Mouse (Mus musculus) lung, postnatal 0 days (tissue): ENCODE data around the gene Col9a1. TPM values are rescaled to one million over a fixed set of nuclear protein-coding genes. Genes with fewer than 3 reads are reported as not detected.

Experiments used
- ATAC-seq: fragments of 200-750 bp; cut with Nextera tagmentation; 2 replicates; pipeline ENCODE4 v1.8.0; 2017; ENCODE audit warnings: moderate library complexity
- DNase-seq: peaks from one replicate; pipeline ENCODE4 v3.0.0-alpha.2; 2016; ENCODE audit warnings: low spot score
- H3K27ac ChIP-seq: fragments of 300-500 bp; sonication (generic); 2 replicates; pipeline ENCODE4 v1.5.1; 2014; ENCODE audit warnings: antibody characterized with exemption, mild to moderate bottlenecking, low read length, mixed read lengths
- H3K27me3 ChIP-seq: fragments of 300-500 bp; sonication (generic); replicated peaks from 2 replicates; pipeline ENCODE4 v1.6.1; 2014; ENCODE audit warnings: low read length, mixed read lengths; ENCODE audit not compliant: insufficient read depth
- H3K36me3 ChIP-seq: fragments of 300-500 bp; sonication (generic); 2 replicates; pipeline ENCODE4 v1.6.1; 2014; ENCODE audit warnings: low read length, mixed read lengths; ENCODE audit not compliant: insufficient read depth
- H3K4me1 ChIP-seq: fragments of 300-500 bp; sonication (generic); 2 replicates; pipeline ENCODE4 v1.6.1; 2014; ENCODE audit warnings: antibody characterized with exemption, low read depth, low read length, mixed read lengths; ENCODE audit not compliant: insufficient read depth
- H3K4me2 ChIP-seq: fragments of 300-500 bp; sonication (generic); replicated peaks from 2 replicates; pipeline ENCODE4 v1.6.1; 2014; ENCODE audit warnings: low read depth, mild to moderate bottlenecking, low read length, moderate library complexity, mixed read lengths
- H3K4me3 ChIP-seq: fragments of 300-500 bp; sonication (generic); 2 replicates; pipeline ENCODE4 v1.5.1; 2014; ENCODE audit warnings: low read depth, low read length
- H3K9ac ChIP-seq: fragments of 300-500 bp; sonication (generic); replicated peaks from 2 replicates; pipeline ENCODE4 v1.6.1; 2014; ENCODE audit warnings: low read depth, mild to moderate bottlenecking
- H3K9me3 ChIP-seq: fragments of 300-500 bp; sonication (generic); 2 replicates; pipeline ENCODE4 v1.6.1; 2016; ENCODE audit warnings: low read length, mixed read lengths
- CTCF ChIP-seq: IDR thresholded peaks from 2 replicates; pipeline ENCODE4 v1.5.1; 2016; ENCODE audit warnings: antibody characterized with exemption, mild to moderate bottlenecking
- EP300 ChIP-seq: IDR thresholded peaks from 2 replicates; pipeline ENCODE4 v1.6.1; 2016; ENCODE audit warnings: antibody characterized with exemption, mild to moderate bottlenecking, control low read depth
- WGBS: fragments of 180-500 bp; shearing (Covaris S2); extraction: QIAGEN DNeasy Blood & Tissue Kit; methylation state at CpG from one replicate; pipeline ENCODE4 v1.1.7; 2014; 5-methylcytosine and 5-hydroxymethylcytosine counted together
- polyA plus RNA-seq: library from polyadenylated mRNA; unstranded; fragments of >200 nt; fragmentation: Nextera tagmentation; extraction: Ambion mirVana; gene quantifications from 2 replicates; pipeline ENCODE4 v1.2.1, GENCODE M21; 2015

The Col9a1 gene
- polyA plus RNA-seq, 1 experiment from 2014 or later, result 0.27 TPM

GRCm38 (mm10) chr1:24179856-24180255 is 2.4 kb downstream of the Col9a1 start:
- Histone ChIP-seq H3K36me3 (no peaks in the 10 kb centered on the region), H3K4me2 (no peak overlapping the region), H3K4me1 (no peaks in the 10 kb centered on the region), H3K9ac (no peak overlapping the region), H3K9me3 (no peaks in the 10 kb centered on the region), H3K27me3 (no peaks in the 10 kb centered on the region), H3K4me3 (no peak overlapping the region), H3K27ac (no peak overlapping the region)
- 58% methylated on average over 2 of the region's 2 CpGs for WGBS
- TF ChIP-seq EP300, result no peak
- TF ChIP-seq CTCF, result no peak
- DNase-seq (peak; percentile 17), ATAC-seq (no peak)

GRCm38 (mm10) chr1:24184981-24185380 is 7.6 kb downstream of the Col9a1 start:
- Histone ChIP-seq H3K9me3 (no peaks in the 10 kb centered on the region), H3K9ac (no peak overlapping the region), H3K4me2 (no peak overlapping the region), H3K36me3 (no peaks in the 10 kb centered on the region), H3K4me3 (no peak overlapping the region), H3K27ac (no peak overlapping the region), H3K4me1 (no peaks in the 10 kb centered on the region), H3K27me3 (no peaks in the 10 kb centered on the region)
- 85% methylated on average over 11 of the region's 11 CpGs for WGBS
- TF ChIP-seq EP300 (no peak), CTCF (no peak)
- ATAC-seq (no peak), DNase-seq (no peak)

GRCm38 (mm10) chr1:24186964-24187363 is 9.6 kb downstream of the Col9a1 start:
- ATAC-seq (peak; percentile 85), DNase-seq (peak; percentile 89)
- TF ChIP-seq EP300 (peak; percentile 53), CTCF (no peak)
- Histone ChIP-seq H3K9ac (no peak overlapping the region), H3K27ac (no peak overlapping the region), H3K36me3 (no peaks in the 10 kb centered on the region), H3K4me1 (no peaks in the 10 kb centered on the region), H3K27me3 (no peaks in the 10 kb centered on the region), H3K4me3 (no peak overlapping the region), H3K9me3 (no peaks in the 10 kb centered on the region), H3K4me2 (no peak overlapping the region)
- WGBS, result 38% methylated on average over 11 of the region's 11 CpGs

- no peak overlapping the region for H3K4me3 ChIP-seq
- no peaks in the 10 kb centered on the region for H3K4me1 ChIP-seq
- DNase-seq, result no peak
- WGBS, result 89% methylated on average over 4 of the region's 4 CpGs
- TF ChIP-seq EP300 (no peak), CTCF (no peak)
- no peak overlapping the region for H3K4me2 ChIP-seq
- no peak overlapping the region for H3K27ac ChIP-seq
- ATAC-seq, result no peak
- no peaks in the 10 kb centered on the region for H3K36me3 ChIP-seq
- no peaks in the 10 kb centered on the region for H3K27me3 ChIP-seq
- H3K9me3 ChIP-seq, result no peaks in the 10 kb centered on the region
- H3K9ac ChIP-seq, result no peak overlapping the region
Measured at GRCm38 (mm10) chr1:24191668-24192067, 14.3 kb downstream of the Col9a1 start.

GRCm38 (mm10) chr1:24194111-24194510 is 16.7 kb downstream of the Col9a1 start:
- Histone ChIP-seq H3K36me3 (no peaks in the 10 kb centered on the region), H3K4me1 (no peaks in the 10 kb centered on the region), H3K27me3 (no peaks in the 10 kb centered on the region), H3K4me3 (no peak overlapping the region), H3K9ac (no peak overlapping the region), H3K4me2 (no peak overlapping the region), H3K9me3 (no peaks in the 10 kb centered on the region), H3K27ac (no peak overlapping the region)
- DNase-seq (no peak), ATAC-seq (no peak)
- TF ChIP-seq EP300 (no peak), CTCF (no peak)
- WGBS, result 23% methylated on average over 4 of the region's 4 CpGs

- Histone ChIP-seq H3K4me3 (no peak overlapping the region), H3K4me2 (no peak overlapping the region), H3K9me3 (no peaks in the 10 kb centered on the region), H3K36me3 (no peaks in the 10 kb centered on the region), H3K27me3 (no peaks in the 10 kb centered on the region), H3K27ac (no peak overlapping the region), H3K9ac (no peak overlapping the region), H3K4me1 (no peaks in the 10 kb centered on the region)
- TF ChIP-seq CTCF (no peak), EP300 (no peak)
- 24% methylated on average over 12 of the region's 12 CpGs for WGBS
- no peak for ATAC-seq
- DNase-seq, result no peak
Measured at GRCm38 (mm10) chr1:24195070-24195840, 17.8 kb downstream of the Col9a1 start.
